8 mouse cellular contexts compared by ENCODE assay signal in the genomic region with DNA sequence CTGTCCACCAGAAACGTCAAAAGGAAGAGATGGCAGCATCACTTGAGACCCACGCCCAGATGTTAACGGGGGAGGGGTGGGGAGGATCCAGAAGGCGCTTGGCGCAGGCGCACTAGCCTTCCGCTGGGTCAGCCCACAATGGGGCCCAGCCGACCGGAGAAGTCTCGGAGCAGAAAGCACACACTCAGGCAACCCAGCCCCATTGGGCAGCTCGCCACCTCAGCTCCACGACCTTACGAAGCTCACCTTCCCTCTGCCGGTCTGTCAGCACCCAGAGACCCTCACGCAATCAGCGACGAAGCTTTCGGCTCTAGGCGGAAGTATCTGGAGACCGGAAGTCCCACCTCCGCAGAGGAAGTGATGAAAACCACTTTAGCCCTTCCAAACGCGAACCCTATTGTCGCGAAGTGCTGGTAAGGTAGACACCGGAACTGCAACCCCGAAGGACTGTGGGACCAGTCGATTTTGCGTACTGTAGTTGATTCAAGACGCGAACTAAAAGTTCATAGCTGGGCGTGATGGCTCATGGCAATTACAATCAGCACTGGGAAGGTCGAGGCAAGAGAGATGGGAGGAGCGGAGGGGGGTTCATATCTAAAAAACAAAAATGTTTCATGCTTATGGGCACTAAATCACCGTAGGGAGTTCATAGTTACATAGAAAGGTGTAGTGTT. TPM values are rescaled to one million over a fixed set of nuclear protein-coding genes. Genes with fewer than 3 reads are reported as not detected.
DNase-seq lines count a peak whose midpoint lies in the region; ATAC-seq lines count a peak whose summit lies in the region.

Gene Tbce, minus strand, starts transcription at position 347 of the 674 bp plus-strand sequence.

- H3K4me3 ChIP-seq in hindbrain, embryonic 11.5 days (ENCODE audit: low read depth, low read length), result peak within 1 kb of the TSS; percentile 64

- no peaks in the 10 kb centered on the region for H3K27me3 ChIP-seq in hindbrain, embryonic 11.5 days (ENCODE audit: control insufficient read depth, insufficient read depth, low read length)

- peak; percentile 92 for DNase-seq in MN1 (ENCODE audit: low spot score)
- DNase-seq in cerebellum, adult 9-10 months, result peak; percentile 93
- DNase-seq in frontal cortex, adult 2 months (ENCODE audit: extremely low spot score in 1 of 2, low spot score in 1 of 2), result peak; percentile 89 to 93
- peak; percentile 93 for DNase-seq in hindbrain, embryonic 11.5 days (ENCODE audit: low spot score)
- DNase-seq in layer of hippocampus, postnatal 10 days (ENCODE audit: low spot score in 2 of 2), result peak; percentile 93 to 94
- DNase-seq in lung, postnatal 10 days, result peak; percentile 93
- peak; percentile 89 for DNase-seq in ovary, postnatal 36 days (ENCODE audit: low spot score)
- peak; percentile 92 for DNase-seq in thymus, postnatal 25 days

- no peaks in the 10 kb centered on the region for H3K36me3 ChIP-seq in hindbrain, embryonic 11.5 days (ENCODE audit: control insufficient read depth, insufficient read depth, low read length)

- H3K4me1 ChIP-seq in hindbrain, embryonic 11.5 days (replicated peaks; ENCODE audit: control insufficient read depth, insufficient read depth, low read length), result no peaks in the 10 kb centered on the region

- WGBS in hindbrain, embryonic 11.5 days, result 1% methylated on average over 35 of the region's 35 CpGs

- peak within 1 kb of the TSS; percentile 72 for H3K4me2 ChIP-seq in hindbrain, embryonic 11.5 days (replicated peaks; ENCODE audit: low read depth, low read length)

- no peaks in the 10 kb centered on the region for H3K9me3 ChIP-seq in hindbrain, embryonic 11.5 days (ENCODE audit: control insufficient read depth, low read length)

- H3K9ac ChIP-seq in hindbrain, embryonic 11.5 days (ENCODE audit: low read depth, low read length), result peak within 1 kb of the TSS; percentile 85

- peak; percentile 98 for ATAC-seq in hindbrain, embryonic 11.5 days (ENCODE audit: low FRiP score)

- peak within 1 kb of the TSS; percentile 90 for H3K27ac ChIP-seq in hindbrain, embryonic 11.5 days (ENCODE audit: low read depth, low read length)

RNA-seq across cellular contexts. Expression of gene Tbce, which starts in this region (rescaled TPM):
- polyA plus RNA-seq in frontal cortex, adult 2 months (2012; rRNA removed), result 201 and 213 TPM in 2 replicates
- polyA plus RNA-seq in hindbrain, embryonic 11.5 days (2014; fragmentation: Nextera tagmentation; extraction: Ambion mirVana), result 74.7 and 78.5 TPM in 2 replicates
- 10 to 100 TPM; 67.2 to 83.9 TPM for total RNA-seq in layer of hippocampus, postnatal 10 days (2021)

Comparison
In these comparisons a context has a peak if more than half of its experiments do, and no peak if none do; other contexts are left out.
1. Peak in every context shown above with its lines: DNase-seq, ATAC-seq, H3K4me3 ChIP-seq and H3K27ac ChIP-seq.